22 mouse cellular contexts compared by ENCODE assay signal in the genomic region with DNA sequence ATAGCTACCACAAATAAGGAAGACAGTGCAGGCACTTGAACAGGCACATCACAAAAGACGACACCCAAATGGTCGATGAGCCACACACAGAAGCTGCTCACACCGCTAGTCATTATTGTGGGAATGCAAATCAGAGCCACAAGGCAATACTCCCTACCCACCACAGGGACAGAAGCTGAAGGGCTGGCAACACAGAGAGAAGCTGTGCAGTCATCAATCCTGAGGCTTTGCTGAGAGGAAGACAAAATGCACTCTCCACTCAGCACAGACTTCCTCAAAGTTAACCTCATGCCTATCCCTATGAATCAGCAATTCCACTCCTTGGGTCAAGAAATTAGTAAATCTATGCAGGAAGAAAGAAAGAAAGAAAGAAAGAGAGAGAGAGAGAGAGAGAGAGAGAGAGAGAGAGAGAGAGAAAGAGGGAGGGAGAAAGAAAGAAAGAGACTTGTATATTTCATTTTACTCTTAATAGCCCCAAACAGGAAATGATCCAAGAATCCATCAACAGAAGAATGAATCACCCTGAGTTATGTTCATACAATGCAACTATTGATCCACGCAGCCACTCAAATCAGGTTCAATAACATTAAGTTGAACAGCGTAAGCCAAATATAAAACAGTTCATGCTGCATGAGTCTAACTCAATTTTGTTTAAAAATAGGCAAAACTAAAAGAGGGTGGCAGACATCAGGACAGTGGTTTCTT. TPM values are rescaled to one million over a fixed set of nuclear protein-coding genes. Genes with fewer than 3 reads are reported as not detected.
DNase-seq lines count a peak whose midpoint lies in the region; ATAC-seq lines count a peak whose summit lies in the region.
"Had no signal": no experiment of that assay in that cellular context is flagged by ENCODE, and none has a peak within 500 bp of the region (broad histone marks: within the 10 kb centered on the region; RNA-seq: fewer than 3 reads in every experiment).

No protein-coding gene starts in this region.

- DNase-seq in 416B (ENCODE audit: low read depth), result peak; percentile 59
- peak; percentile 33 for DNase-seq in MN1 (ENCODE audit: low spot score)
- DNase-seq in gastrocnemius, adult 18-20 months (ENCODE audit: low spot score), result no peak
- DNase-seq in gastrocnemius, postnatal 25 days, result no peak
- no peak for DNase-seq in urinary bladder, postnatal 4 days (ENCODE audit: low spot score in 2 of 2)
- DNase-seq: cerebellum, adult 8-10 months; cerebellum, postnatal 25 days; embryo, embryonic 11 days; forebrain, postnatal 0 days; heart, postnatal 10 days; kidney, adult 18-20 months; kidney, postnatal 25 days; liver, postnatal 0 days; lung, postnatal 36 days; right cerebral cortex, postnatal 4 days; thymus, adult 18-20 months; thymus, postnatal 25 days had no signal

- ATAC-seq in common myeloid progenitor, adult 5-6 weeks (replicated peaks; ENCODE audit: low read depth, poor library complexity, severe bottlenecking), result peak; percentile 72
- ATAC-seq in megakaryocyte progenitor cell, adult 5-6 weeks (replicated peaks; ENCODE audit: poor library complexity), result peak; percentile 44
- ATAC-seq: forebrain, postnatal 0 days; liver, embryonic 12.5 days; liver, postnatal 0 days; midbrain, embryonic 13.5 days; Patski had no signal

RNA-seq across cellular contexts. Expression of a gene that starts 44.0 kb away (rescaled TPM):
- 5.1 and 7.9 TPM in 2 replicates for total RNA-seq in common myeloid progenitor, adult 5-6 weeks (2017)
- 4.5 and 6.8 TPM in 2 replicates for total RNA-seq in megakaryocyte progenitor cell, adult 5-6 weeks (2015)
- total RNA-seq in megakaryocyte progenitor cell, adult 5-6 weeks (2017), result 5.7 and 6.3 TPM in 2 replicates
- 1 to 10 TPM; 7.5 to 8.3 TPM for total RNA-seq in gastrocnemius, adult 18-20 months (2021)
- 1 to 10 TPM; 6.5 to 8.5 TPM for total RNA-seq in gastrocnemius, postnatal 25 days (2021)

RNA-seq across cellular contexts. Expression of a gene that starts 58.0 kb away (rescaled TPM):
- 71.0 and 78.3 TPM in 2 replicates for total RNA-seq in common myeloid progenitor, adult 5-6 weeks (2017)
- total RNA-seq in megakaryocyte progenitor cell, adult 5-6 weeks (2015), result 71.1 and 76.6 TPM in 2 replicates
- 57.9 and 66.1 TPM in 2 replicates for total RNA-seq in megakaryocyte progenitor cell, adult 5-6 weeks (2017)
- 10 to 100 TPM; 59.5 to 67.8 TPM for total RNA-seq in gastrocnemius, adult 18-20 months (2021)
- 10 to 100 TPM; 49.9 to 57.5 TPM for total RNA-seq in gastrocnemius, postnatal 25 days (2021)

Comparison
In these comparisons a context has a peak if more than half of its experiments do, and no peak if none do; other contexts are left out.
1. DNase-seq: peak in 416B (single experiment) and MN1 (single experiment); none in gastrocnemius, adult 18-20 months (single experiment), gastrocnemius, postnatal 25 days (single experiment) and urinary bladder, postnatal 4 days (0 of 2).